Mouse (Mus musculus) retina, adult 2 months (tissue): ENCODE data around the gene Il6.
"Not testable (repeated sequence)": the region's sequence is repeated elsewhere in the genome, so short reads cannot be mapped to it uniquely, and the experiment has no call there.

Source experiments
- DNase-seq: peaks from one replicate; pipeline ENCODE4 v3.0.0-alpha.2; 2012; ENCODE audit warnings: low read depth, low spot score

Il6 gene

DNA sequence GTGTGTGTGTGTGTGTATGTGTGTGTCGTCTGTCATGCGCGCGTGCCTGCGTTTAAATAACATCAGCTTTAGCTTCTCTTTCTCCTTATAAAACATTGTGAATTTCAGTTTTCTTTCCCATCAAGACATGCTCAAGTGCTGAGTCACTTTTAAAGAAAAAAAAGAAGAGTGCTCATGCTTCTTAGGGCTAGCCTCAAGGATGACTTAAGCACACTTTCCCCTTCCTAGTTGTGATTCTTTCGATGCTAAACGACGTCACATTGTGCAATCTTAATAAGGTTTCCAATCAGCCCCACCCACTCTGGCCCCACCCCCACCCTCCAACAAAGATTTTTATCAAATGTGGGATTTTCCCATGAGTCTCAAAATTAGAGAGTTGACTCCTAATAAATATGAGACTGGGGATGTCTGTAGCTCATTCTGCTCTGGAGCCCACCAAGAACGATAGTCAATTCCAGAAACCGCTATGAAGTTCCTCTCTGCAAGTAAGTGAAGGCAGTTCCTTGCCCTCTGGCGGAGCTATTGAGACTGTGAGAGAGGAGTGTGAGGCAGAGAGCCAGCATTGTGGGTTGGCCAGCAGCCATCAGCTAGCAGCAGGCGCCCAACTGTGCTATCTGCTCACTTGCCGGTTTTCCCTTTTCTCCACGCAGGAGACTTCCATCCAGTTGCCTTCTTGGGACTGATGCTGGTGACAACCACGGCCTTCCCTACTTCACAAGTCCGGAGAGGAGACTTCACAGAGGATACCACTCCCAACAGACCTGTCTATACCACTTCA, at the start of gene Il6:
Gene Il6, plus strand, starts transcription at position 389 of the 778 bp plus-strand sequence.
- no peak for DNase-seq

DNA sequence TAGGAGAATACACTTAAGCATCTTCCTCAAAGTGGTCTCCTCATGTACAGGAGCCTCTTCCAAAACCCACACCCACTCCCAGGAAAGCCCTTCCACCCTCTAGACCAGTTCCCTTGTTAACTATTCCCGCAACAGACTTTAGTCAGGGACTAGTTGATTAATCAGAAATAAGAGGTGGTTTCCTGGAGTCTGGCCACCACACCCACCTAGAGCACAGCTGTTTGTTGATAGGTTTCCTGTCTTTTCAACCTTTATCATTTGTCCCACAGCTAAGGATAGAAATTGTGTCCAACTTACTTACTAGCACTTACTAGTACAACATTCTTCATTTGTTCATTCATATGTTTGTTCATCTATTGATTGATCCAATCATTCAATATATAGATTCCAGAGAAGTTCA, 49.4 kb upstream of the Il6 start:
- no peak for DNase-seq

DNA sequence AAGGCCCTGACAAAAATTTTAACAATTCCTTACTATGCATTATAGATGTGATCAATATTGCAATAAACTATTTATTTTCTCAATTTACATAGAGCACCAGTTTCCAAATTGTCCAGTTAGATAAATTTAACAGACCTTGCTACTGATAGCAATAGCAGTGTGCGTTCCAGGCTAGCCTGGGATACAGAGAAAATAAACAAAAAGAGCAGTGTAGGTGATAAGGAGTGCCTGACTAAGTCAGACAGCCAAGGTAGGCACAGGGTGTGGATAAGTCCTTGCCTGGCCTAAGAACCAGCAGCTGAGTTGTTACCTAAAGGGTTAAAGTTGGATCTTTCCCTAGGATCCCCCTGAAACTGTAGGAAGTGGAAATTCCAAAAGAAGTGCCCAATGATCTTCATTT, 42.7 kb upstream of the Il6 start:
- no peak for DNase-seq

DNA sequence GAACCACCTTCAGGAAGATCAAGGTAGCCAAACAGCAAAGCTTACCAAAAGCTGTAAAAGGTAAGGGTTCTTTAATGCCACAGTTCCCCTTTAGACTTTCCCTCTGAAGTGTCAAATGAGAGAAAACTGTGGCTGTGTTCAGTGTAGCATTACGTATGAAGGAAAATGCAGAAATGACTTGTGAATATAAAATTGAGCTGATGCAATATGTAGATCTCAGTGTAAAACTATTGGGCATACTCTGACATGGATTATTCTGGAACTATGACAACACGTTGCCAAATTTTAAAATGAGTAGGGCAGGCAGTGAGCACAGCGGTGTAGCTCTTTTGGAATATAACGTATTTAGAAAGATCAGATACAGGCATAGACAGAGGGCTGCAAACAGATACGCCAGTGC, 40.1 kb upstream of the Il6 start:
- no peak for DNase-seq

DNA sequence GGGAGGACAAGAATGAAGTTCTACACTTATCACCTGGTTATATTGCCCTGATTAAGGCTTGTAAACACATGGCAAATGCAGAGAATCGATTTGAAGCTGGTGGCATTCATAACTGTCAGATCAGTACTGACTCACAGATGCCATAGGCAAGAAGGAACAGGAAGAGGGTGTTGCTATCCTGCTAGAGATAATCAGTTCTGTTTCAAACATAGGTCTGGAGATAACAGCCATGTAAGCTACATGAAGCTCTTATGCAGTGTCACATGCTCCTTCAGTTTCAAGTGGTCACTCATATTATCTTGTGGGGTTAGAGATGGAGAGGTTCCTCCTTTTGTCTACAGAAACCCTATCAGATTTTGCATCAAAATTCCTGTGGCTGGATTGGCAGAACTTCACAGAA, 39.4 kb upstream of the Il6 start:
- DNase-seq: no peak

DNA sequence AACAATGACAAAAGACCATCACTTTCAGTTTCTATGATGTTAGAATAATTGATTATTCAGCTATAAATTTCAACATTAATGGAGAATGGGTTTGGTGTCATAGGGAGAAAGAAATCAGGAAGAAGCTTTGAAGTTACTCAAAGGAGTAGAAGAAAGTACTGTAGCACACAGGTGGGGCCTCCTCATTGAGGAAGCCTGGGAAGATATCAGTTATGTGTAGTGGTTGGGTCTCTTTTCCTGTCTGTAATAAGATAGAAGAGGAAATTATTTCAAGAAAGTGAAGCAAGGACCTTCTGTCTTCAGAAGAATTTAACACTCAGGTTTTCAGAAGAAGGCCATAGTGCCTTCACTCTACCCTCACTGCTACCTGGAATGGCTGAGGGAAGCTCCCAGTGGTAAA, 38.8 kb upstream of the Il6 start:
- no peak for DNase-seq

DNA sequence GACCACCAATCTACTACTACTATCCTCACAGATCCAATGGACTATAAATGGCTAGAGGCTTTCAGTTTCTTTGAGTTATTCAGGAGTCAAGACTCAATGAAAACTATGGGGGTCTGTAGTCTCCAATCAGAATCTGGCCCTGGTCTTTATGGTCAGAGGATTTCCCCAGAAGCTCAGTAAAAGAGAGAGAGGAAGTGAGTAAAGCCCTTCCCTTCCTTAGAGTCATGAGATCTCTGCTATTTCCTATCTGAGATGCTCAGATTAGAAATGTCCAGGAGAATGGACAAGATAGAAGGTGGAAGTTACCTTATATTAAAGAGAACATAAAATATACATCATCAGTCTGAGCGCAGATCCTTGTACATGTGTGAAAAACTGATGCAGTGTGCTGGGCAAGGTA, 19.3 kb upstream of the Il6 start:
- no peak for DNase-seq

DNA sequence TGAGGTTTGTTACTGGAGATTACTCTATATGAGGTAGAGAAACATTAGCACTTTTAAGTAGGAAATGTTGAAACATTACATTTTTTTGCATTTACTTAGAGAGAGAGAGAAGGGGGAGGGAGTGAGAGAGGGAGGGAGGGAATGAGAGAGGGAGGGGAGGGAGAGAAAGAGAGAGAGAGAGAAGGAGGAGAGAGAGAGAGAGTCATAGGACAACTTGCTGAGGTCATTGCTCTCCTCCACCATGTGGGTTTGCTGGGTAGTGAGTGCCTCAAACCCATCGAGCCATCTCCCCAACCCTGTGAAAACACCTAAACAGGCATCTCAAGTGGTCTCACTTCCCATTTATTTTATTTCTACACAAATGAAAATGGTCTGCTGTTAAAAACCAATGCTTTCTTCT, 18.6 kb upstream of the Il6 start:
- no peak for DNase-seq

DNA sequence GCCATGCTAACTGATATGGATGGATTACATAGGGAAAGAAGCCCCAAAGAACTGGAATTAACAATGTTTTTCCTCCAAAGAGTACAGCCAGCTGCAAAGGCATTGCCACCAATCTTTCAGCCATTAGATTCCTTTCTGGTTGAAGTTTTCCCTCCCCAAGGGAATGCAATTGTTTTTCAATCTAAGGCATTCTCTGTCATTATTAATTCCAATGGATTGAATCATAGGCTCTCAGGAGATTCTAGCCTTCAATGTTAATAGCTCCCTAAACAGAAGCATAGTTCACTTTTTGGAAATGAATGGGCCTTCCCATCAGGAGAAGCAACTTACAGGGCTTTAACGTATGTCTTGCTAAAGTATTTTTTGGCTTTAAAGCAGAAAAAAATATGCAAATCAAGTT, 15.6 kb upstream of the Il6 start:
- DNase-seq: no peak

DNA sequence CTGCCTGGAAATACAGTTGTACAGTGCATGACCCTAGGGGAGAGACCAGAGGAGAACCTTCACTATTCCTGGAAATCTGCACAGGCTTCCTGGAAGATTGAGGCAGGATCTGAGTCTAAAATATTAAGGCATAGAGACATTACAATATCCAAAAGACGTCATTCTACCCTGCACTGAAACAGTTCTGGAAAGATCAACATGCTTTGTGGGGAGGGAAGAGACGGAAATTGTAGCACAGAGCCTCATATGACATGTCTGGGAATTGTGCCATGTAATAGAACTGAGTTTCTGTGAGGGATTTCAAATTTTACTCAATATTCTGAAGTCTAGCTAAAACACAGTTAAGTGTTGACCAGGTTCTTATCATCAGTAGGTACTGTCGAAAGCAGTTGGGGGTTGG, 12.0 kb upstream of the Il6 start:
- no peak for DNase-seq

DNA sequence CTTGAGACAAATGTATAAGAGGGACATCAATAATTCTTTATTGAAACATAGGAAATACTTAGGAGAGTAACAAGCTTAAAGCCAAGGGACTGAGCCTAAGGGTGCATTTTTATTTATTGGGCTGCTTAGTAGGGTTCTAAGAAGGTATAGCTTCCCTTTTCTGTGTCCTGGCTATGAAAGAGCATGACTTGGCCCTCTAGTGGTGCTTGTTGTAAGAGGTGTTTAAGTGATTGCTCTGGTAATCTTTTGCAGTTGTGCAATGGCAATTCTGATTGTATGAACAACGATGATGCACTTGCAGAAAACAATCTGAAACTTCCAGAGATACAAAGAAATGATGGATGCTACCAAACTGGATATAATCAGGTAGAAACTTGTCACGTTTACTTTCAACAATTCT, 1.7 kb downstream of the Il6 start:
- no peak for DNase-seq

DNA sequence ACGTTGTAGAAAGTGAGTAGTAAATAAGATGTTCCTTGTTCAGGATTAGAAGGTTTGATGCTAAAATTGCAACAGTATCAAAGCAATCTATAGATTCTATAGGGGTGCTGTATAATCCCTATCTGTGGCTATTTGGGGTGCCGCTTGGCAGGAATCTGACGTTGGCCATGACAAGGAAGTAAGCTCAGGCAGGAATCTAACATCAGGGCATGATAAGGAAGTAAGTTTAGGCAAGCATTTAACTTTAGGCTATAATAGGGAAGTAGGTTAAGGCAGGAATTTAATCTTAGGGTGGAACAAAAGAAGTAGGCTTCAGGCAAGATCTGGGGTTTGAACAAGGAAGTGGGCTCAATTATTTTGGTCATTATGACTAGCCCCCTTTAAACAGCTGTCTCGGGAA, 22.9 kb downstream of the Il6 start:
- not testable (repeated sequence) for DNase-seq

DNA sequence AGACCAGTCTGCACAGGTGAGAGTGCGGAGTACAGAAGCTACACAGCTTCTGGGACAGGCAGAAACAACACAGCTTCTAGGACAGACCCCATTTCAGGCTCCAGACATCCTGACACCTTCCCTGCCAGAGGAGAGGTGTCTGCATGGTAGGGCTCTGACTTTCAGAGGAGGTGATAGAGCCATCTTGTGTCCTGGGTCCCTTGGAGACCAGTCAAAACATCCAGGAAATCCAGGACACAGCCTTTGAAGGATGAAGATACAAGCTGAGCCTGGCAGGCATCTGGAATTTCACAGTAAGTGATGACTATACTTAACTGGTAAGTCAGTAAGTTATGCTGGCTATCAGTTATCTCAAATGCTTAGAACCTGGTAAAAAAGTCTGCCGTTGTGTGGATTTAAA, 24.2 kb downstream of the Il6 start:
- DNase-seq: not testable (repeated sequence)

DNA sequence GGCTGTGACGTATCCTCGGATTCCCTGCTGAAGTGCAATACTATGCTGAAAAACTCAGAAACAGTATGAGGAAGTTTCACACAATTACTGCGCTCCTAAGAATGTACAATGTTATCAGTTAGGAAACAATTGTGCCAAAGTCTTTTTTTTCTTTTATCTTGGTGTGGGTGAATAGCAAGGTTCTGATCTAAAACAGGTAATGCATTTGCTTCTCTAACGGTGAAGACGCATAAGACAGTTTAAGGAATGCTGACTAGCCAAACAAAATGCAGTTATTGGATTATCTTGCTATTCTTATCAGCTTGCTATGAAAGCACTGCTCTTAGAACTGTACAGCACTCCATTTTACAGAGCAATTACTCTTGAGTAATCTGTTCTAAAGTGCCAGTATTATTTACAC, 26.4 kb downstream of the Il6 start:
- not testable (repeated sequence) for DNase-seq

DNA sequence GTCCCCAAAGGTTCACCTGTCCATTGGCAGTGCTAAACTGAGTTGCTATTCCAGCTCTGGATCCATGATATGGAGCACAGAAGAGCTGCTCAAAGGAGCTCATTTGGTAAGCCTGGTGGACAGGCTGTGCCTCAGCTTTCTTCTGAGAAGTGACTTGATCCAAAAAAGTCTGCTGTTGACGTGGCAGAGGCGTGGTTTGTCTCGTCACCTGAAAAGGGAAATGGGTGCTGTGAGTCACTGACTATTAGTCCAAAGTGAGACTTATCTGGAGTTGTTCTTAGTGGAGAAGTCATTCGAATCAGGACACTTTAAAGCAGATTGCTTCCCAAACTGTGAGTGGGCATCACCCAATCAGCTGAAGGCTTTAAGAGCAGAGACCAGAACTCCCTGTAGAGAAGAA, 26.9 kb downstream of the Il6 start:
- not testable (repeated sequence) for DNase-seq

DNA sequence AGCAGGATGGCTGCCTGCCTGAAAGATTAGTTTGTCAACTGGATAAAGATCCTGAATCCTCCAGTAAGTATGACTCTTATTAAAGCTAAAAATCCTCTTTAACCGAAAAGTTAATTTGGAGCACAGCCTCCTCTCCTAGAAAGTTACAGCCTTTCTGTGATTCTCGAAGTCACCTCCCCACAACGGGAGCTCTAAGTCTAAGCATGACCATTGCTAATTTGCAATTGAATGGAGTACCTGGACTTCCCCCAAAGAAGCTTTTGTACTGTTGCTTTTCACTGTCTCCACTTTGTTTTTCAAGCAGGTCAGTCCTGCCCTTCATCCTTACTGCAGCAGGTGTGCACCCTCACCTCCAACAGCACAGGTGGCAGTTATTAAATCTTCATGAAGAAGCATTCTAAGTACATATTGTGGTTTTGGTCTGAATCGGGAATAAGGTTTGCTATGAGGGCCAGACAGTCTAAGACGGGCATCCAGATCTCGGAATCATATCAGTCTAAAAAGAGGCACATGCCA, 45.4 kb downstream of the Il6 start:
- DNase-seq: no peak

DNA sequence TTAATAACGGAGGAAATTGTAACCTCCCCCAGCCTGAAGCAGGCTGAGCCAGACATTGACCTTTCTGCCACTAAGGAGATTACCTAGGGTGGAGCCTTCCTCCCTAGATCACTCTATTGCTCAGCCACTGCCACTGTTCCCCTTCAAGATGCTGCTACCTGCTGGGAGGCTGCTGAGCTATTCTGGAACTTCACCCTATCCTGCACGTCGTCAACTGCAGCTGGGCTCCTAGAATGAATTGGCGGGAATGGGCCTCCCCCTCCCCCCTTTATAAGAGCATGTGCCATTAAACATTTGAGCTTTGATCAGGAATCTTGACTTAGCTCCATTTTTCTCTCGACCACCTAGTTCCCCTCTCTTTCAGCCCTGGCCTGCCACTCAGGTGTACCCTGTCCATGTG, 46.7 kb downstream of the Il6 start:
- not testable (repeated sequence) for DNase-seq

DNA sequence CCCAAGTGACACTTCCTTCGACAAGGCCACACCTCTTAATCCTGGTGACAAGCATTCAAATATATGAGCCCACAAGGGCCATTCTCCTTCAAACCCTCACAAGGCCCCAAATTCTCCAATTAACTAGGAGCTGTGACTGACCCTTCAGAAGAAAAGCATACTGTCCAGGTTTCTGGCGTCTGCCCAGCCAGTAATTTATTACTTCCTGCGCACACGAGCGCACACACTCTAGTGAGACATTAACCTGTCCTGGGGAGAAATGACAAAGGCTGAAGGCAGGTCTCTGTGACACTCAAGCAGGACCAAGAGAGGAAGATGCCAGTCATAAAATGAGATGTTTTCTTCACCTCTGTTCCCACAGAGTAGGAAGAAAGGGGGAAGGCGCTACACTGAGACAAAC, 54.8 kb downstream of the Il6 start:
- DNase-seq: no peak
